Mouse (Mus musculus) stomach, embryonic 16.5 days (tissue): Measurements from ENCODE around the gene Ank2. TPM values are rescaled to one million over a fixed set of nuclear protein-coding genes. Genes with fewer than 3 reads are reported as not detected.

ENCODE experiments used
- ATAC-seq: fragments of 200-750 bp; cut with Nextera tagmentation; 2 replicates; pipeline ENCODE4 v1.8.0; 2017; ENCODE audit warnings: moderate number of reproducible peaks, moderate TSS enrichment; ENCODE audit not compliant: insufficient read depth, low FRiP score
- H3K27ac ChIP-seq: fragments of 300-500 bp; sonication (generic); 2 replicates; pipeline ENCODE4 v1.5.1; 2014; ENCODE audit warnings: low read length
- H3K27me3 ChIP-seq: fragments of 300-500 bp; sonication (generic); 2 replicates; pipeline ENCODE4 v1.6.1; 2014; ENCODE audit warnings: low read length, control low read depth, mixed read lengths; ENCODE audit not compliant: control insufficient read depth, insufficient read depth
- H3K36me3 ChIP-seq: fragments of 300-500 bp; sonication (generic); 2 replicates; pipeline ENCODE4 v1.6.1; 2014; ENCODE audit warnings: low read length; ENCODE audit not compliant: control insufficient read depth, insufficient read depth
- H3K4me1 ChIP-seq: fragments of 300-500 bp; sonication (generic); 2 replicates; pipeline ENCODE4 v1.6.1; 2014; ENCODE audit warnings: low read length, control low read depth, mixed read lengths; ENCODE audit not compliant: control insufficient read depth, insufficient read depth
- H3K4me2 ChIP-seq: fragments of 300-500 bp; sonication (generic); 2 replicates; pipeline ENCODE4 v1.6.1; 2014; ENCODE audit warnings: low read depth, low read length, mixed read lengths
- H3K4me3 ChIP-seq: fragments of 300-500 bp; sonication (generic); replicated peaks from 2 replicates; pipeline ENCODE4 v1.5.1; 2014; ENCODE audit warnings: mild to moderate bottlenecking, low read length
- H3K9ac ChIP-seq: fragments of 300-500 bp; sonication (generic); 2 replicates; pipeline ENCODE4 v1.6.1; 2014; ENCODE audit warnings: low read length
- H3K9me3 ChIP-seq: fragments of 300-500 bp; sonication (generic); replicated peaks from 2 replicates; pipeline ENCODE4 v1.6.1; 2016; ENCODE audit warnings: low read length, control low read depth; ENCODE audit not compliant: control insufficient read depth
- WGBS: fragments of 180-500 bp; shearing (Covaris S2); extraction: QIAGEN DNeasy Blood & Tissue Kit; methylation state at CpG from one replicate; pipeline ENCODE4 v1.1.7; 2014; 5-methylcytosine and 5-hydroxymethylcytosine counted together
- polyA plus RNA-seq: library from polyadenylated mRNA; unstranded; fragments of >200 nt; fragmentation: Nextera tagmentation; extraction: Ambion mirVana; gene quantifications from 2 replicates; pipeline ENCODE4 v1.2.1, GENCODE M21; 2015

Ank2 gene
- polyA plus RNA-seq, 1 experiment from 2014 or later = 40.0 TPM

- Histone ChIP-seq H3K36me3 (no peaks in the 10 kb centered on the region), H3K27ac (no peak overlapping the region), H3K9ac (no peak overlapping the region), H3K27me3 (no peaks in the 10 kb centered on the region), H3K4me2 (no peak overlapping the region), H3K4me1 (no peaks in the 10 kb centered on the region), H3K9me3 (no peaks in the 10 kb centered on the region), H3K4me3 (no peak overlapping the region)
- ATAC-seq = no peak
- 91% methylated on average over 3 of the region's 3 CpGs for WGBS
These were observed 115.9 kb downstream of the Ank2 start for GRCm38 (mm10) chr3:127383231-127383630.

DNA sequence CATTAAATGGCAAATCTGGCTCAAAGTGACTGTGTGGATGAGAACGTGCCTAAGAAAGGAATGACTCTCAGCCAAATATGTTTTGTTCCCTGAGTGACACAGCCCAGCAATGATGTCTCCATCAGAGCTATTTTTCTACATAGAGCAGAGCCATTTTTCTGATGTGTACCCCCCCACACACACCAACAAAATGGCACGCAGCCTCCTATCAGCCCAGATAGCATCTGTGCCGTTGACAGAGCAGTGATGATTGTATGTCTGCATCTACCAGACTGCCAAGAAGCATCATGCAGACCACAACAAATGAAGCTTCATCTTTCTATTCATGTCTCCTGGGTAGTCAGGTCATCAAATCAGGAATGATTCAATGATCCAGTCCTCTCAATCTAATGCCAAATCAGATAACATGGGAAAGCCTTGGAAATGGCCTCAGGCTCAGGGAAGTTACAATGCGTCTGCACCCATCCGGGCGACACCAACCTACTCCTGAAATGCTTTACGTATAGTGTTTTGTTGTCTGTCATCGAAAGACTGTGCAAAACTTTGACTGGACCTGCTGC, 122.2 kb downstream of the Ank2 start:
- H3K36me3 ChIP-seq = no peaks in the 10 kb centered on the region
- no peak overlapping the region for H3K27ac ChIP-seq
- H3K4me3 ChIP-seq = no peak overlapping the region
- H3K9me3 ChIP-seq = no peaks in the 10 kb centered on the region
- H3K27me3 ChIP-seq = no peaks in the 10 kb centered on the region
- no peak overlapping the region for H3K4me2 ChIP-seq
- H3K4me1 ChIP-seq = no peaks in the 10 kb centered on the region
- 82% methylated on average over 8 of the region's 8 CpGs for WGBS
- ATAC-seq = no peak
- H3K9ac ChIP-seq = no peak overlapping the region

- Histone ChIP-seq H3K27me3 (no peaks in the 10 kb centered on the region), H3K4me1 (no peaks in the 10 kb centered on the region), H3K4me2 (no peak overlapping the region), H3K9me3 (no peaks in the 10 kb centered on the region), H3K9ac (no peak overlapping the region), H3K4me3 (no peak overlapping the region), H3K27ac (no peak overlapping the region), H3K36me3 (no peaks in the 10 kb centered on the region)
- WGBS = 71% methylated on average over 11 of the region's 11 CpGs
- ATAC-seq = no peak
These were observed 123.0 kb downstream of the Ank2 start for GRCm38 (mm10) chr3:127375956-127376660.

DNA sequence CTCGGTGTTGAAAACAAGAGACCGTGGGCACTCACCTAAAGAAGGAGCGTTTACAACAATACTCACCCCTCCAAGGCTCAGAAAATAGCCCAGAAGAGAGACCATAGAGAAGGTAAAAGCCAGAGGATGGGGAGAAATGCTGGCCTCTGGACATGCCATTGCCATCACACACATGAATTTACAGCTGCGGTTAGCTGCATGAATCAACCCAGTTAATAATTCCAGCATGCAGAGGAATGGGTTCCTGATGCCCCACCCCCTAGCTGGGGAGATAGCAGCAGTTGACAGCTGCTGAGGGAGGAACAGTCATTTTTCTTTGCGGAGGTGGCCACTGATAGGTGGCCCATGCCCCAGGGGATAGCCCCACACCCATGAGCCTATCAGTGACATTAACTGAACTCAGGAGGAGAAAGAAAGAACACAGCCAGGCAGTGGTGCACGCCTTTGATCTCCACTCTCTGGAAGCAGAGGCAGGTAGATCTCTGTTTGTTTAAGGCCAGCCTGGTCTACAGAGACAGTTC, 124.9 kb downstream of the Ank2 start:
- H3K9ac ChIP-seq = no peak overlapping the region
- WGBS = 85% methylated on average over 6 of the region's 6 CpGs
- no peaks in the 10 kb centered on the region for H3K36me3 ChIP-seq
- H3K4me3 ChIP-seq = no peak overlapping the region
- ATAC-seq = no peak
- H3K27me3 ChIP-seq = no peaks in the 10 kb centered on the region
- H3K4me1 ChIP-seq = no peaks in the 10 kb centered on the region
- H3K9me3 ChIP-seq = no peaks in the 10 kb centered on the region; the same call in 1 of the 2 replicates
- H3K27ac ChIP-seq = no peak overlapping the region
- no peak overlapping the region for H3K4me2 ChIP-seq

DNA sequence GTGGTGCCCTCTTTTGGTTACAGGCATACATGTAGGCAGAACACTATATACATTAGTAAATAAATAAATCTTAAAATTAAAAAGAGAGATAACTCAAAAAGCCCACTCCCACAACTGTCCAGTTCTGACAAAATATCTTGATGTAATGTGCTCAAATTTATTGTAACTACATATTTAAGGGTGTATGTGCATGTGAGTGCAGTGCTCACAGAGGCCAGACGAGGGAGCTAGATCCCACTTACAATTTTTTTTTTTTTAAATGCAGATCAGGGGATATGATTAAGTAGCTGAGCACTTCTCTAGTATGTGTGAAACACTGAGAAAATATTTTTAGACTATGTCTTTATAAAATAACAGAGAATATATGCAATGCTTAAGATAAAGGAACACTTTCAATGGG, 127.4 kb downstream of the Ank2 start:
- H3K9ac ChIP-seq = no peak overlapping the region
- H3K27me3 ChIP-seq = no peaks in the 10 kb centered on the region
- no peaks in the 10 kb centered on the region for H3K4me1 ChIP-seq
- no peak overlapping the region for H3K27ac ChIP-seq
- H3K4me2 ChIP-seq = no peak overlapping the region
- ATAC-seq = no peak
- no peak overlapping the region for H3K4me3 ChIP-seq
- H3K9me3 ChIP-seq = no peaks in the 10 kb centered on the region; the same call in 1 of the 2 replicates
- no peaks in the 10 kb centered on the region for H3K36me3 ChIP-seq
- 89% methylated on average over 1 of the region's 1 CpGs for WGBS

DNA sequence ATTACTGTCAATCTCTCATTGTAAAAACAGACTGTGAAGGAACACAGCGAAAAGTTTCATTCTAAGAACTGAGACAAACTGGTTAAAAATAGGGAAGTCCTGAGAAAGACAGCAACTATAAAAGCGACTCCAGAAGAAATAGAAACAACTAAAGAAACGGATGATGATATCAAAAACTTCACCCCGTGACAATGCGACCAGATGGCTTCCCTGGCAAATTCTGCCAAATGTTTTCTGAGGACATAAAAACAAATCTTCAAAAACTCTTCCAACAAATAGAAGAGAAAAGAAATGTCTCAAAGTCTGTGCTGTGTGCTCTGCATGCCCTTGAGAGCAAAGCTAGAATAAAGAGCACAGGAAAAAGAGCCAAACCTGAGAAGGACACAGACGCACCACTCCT, 129.6 kb downstream of the Ank2 start:
- no peak overlapping the region for H3K27ac ChIP-seq
- no peak overlapping the region for H3K4me3 ChIP-seq
- no peaks in the 10 kb centered on the region; the same call in 1 of the 2 replicates for H3K9me3 ChIP-seq
- H3K9ac ChIP-seq = no peak overlapping the region
- H3K4me2 ChIP-seq = no peak overlapping the region
- 82% methylated on average over 6 of the region's 6 CpGs for WGBS
- no peak for ATAC-seq
- H3K4me1 ChIP-seq = no peaks in the 10 kb centered on the region
- H3K27me3 ChIP-seq = no peaks in the 10 kb centered on the region
- H3K36me3 ChIP-seq = no peaks in the 10 kb centered on the region

DNA sequence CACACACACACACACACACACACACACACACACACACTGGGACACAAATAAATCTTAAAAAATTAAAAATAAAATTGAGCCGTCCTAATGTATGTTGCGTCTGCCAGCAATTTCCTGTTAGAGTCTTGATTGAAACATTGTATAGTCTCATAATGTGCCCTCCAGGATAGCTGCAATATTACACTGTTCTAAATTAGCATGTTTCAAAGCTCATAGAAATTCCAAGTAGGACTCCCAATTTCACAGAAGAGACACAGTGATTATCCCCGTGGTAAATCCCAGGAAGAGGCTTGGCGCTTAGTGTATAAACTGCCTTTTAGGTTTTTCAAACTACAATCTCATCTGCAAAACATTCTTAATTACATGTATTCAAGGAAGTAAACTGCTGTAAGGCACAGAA, 131.7 kb downstream of the Ank2 start:
- no peaks in the 10 kb centered on the region for H3K27me3 ChIP-seq
- H3K4me1 ChIP-seq = no peaks in the 10 kb centered on the region
- H3K4me3 ChIP-seq = no peak overlapping the region
- no peak overlapping the region for H3K9ac ChIP-seq
- H3K9me3 ChIP-seq = no peaks in the 10 kb centered on the region; the same call in 1 of the 2 replicates
- 83% methylated on average over 4 of the region's 4 CpGs for WGBS
- no peak for ATAC-seq
- no peak overlapping the region for H3K4me2 ChIP-seq
- no peak overlapping the region for H3K27ac ChIP-seq
- no peaks in the 10 kb centered on the region for H3K36me3 ChIP-seq

DNA sequence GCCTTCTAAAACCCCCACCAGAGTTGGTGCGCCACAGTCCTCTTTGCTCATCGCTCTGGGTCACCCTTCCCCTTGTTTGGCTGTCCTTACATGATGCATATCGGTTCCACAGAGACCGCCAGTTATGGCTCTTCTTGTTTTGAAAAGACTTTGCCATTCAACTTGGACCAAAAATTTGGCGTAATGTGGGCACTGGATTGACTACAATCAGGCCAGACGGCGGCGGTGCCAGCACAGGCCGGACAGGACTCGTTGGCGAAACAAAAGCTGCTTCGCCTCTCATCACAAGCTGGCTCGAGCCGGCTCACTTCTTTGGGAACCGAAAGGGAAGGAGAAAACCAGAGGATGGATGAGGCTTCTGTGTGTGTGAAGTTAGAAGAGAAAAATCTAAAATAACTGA, 135.6 kb downstream of the Ank2 start:
- no peaks in the 10 kb centered on the region for H3K36me3 ChIP-seq

DNA sequence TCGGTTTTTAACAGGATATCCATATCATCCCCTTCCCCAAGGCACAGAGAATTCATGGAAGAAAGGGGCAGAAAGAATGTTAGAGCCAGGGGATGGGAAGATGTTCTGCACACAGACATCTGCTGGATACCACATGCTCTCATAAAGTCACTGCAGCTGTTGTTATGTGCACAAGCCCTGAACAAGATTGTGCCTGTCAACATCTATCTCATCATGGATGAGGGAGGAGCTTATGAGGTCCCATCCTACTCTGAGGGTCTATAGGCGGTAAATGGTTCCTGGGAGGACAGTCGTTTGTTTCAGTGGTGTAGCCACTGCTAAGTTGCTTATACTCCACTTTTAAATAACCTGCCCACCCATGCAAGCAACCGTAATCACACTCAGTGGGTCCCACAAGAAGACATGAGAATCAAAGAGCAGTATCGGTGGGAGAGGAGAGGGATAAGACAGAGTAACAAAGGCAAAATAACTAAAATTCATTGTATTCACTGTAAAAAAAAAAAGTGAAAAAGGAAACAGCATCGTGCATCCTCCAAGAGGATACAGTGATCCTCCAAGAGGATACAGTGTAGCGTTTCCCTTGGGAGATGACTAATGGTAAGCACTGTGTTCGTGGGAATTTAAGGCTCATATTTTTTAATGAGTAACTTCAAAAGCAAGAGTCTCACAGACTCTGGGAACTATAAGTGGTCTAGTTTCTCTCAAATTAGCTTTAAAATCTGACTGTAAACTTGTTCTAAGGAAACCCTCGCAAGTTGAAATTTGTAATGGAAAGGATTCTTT, 136.3 kb downstream of the Ank2 start:
- H3K9me3 ChIP-seq = no peaks in the 10 kb centered on the region
- ATAC-seq = no peak
- H3K27me3 ChIP-seq = no peaks in the 10 kb centered on the region
- H3K4me2 ChIP-seq = no peak overlapping the region
- H3K36me3 ChIP-seq = no peaks in the 10 kb centered on the region
- H3K9ac ChIP-seq = no peak overlapping the region
- 81% methylated on average over 9 of the region's 9 CpGs for WGBS
- H3K27ac ChIP-seq = no peak overlapping the region
- no peaks in the 10 kb centered on the region for H3K4me1 ChIP-seq
- H3K4me3 ChIP-seq = no peak overlapping the region

More for the DNA sequence above, 135.6 kb downstream of the Ank2 start:
- ATAC-seq = no peak
- Histone ChIP-seq H3K27ac (no peak overlapping the region), H3K9me3 (no peaks in the 10 kb centered on the region), H3K4me2 (no peak overlapping the region), H3K4me3 (no peak overlapping the region), H3K4me1 (no peaks in the 10 kb centered on the region), H3K27me3 (no peaks in the 10 kb centered on the region), H3K9ac (no peak overlapping the region)
- 90% methylated on average over 15 of the region's 15 CpGs for WGBS
